In the genomic region with DNA sequence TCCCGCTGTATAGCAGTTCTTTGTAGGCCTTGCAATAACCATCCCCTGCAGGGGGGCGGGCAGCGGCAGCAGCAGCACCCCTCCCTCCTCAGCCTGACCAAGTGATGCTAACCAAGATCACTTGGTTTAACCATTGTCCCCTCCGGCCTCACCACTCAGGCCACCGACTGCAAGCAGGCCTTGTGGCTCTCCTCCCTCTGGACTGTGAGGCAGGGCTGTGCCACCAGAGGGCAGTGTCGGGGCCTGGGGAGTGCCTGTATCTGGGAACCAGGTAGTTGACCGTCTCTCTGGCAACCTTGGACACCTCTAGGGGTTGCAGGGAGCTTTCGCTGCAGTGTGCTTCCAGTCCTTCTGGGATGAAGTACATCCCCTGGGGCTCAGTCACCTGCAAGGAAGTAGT, we compare ENCODE assay signal across 9 mouse cellular contexts.
DNase-seq lines count a peak whose midpoint lies in the region; ATAC-seq and TF ChIP-seq lines count a peak whose summit lies in the region.
"Had no signal": no experiment of that assay in that cellular context is flagged by ENCODE, and none has a peak within 500 bp of the region (broad histone marks: within the 10 kb centered on the region; RNA-seq: fewer than 3 reads in every experiment).

No protein-coding gene starts in this region.

- H3K36me3 ChIP-seq in intestine, postnatal 0 days (ENCODE audit: control insufficient read depth, insufficient read depth): no peaks in the 10 kb centered on the region
- no peaks in the 10 kb centered on the region for H3K36me3 ChIP-seq in limb, embryonic 14.5 days (ENCODE audit: control insufficient read depth, insufficient read depth, low read length)
- H3K36me3 ChIP-seq: neural tube, embryonic 12.5 days had no signal

- no peak for TF ChIP-seq POLR2A in limb, embryonic 14.5 days (IDR thresholded peaks at IDR 0.05; ENCODE audit: borderline replicate concordance, extremely low read depth, insufficient read depth, insufficient read length)

- peak; percentile 95 for TF ChIP-seq CTCF in intestine, postnatal 0 days (IDR thresholded peaks at IDR 0.05; ENCODE audit: low read depth)

- WGBS in intestine, postnatal 0 days: 40% methylated on average over 8 of the region's 8 CpGs
- 31% methylated on average over 8 of the region's 8 CpGs for WGBS in limb, embryonic 14.5 days

- peak; percentile 79 for ATAC-seq in erythroid progenitor cell, adult 5-6 weeks (replicated peaks; ENCODE audit: low FRiP score, poor library complexity, severe bottlenecking)
- no peak for ATAC-seq in intestine, postnatal 0 days
- ATAC-seq in limb, embryonic 14.5 days (ENCODE audit: low FRiP score, low read depth): no peak

- peak; percentile 69 to 88 for DNase-seq in left cerebral cortex, adult 18-20 months (ENCODE audit: low spot score in 2 of 2)
- DNase-seq in left cerebral cortex, adult 11 months (ENCODE audit: low spot score): no peak
- DNase-seq in c-Kit-negative CD71-positive TER-119-positive erythroid progenitor cells, embryonic 14.5 days (ENCODE audit: low read depth, low spot score): peak; percentile 11
- DNase-seq in limb, embryonic 14.5 days (ENCODE audit: low spot score): peak; percentile 29
- DNase-seq in ovary, postnatal 36 days (ENCODE audit: low spot score): peak; percentile 82
- peak; percentile 78 for DNase-seq in thymus, postnatal 14 days

- H3K9me3 ChIP-seq in intestine, postnatal 0 days (ENCODE audit: control insufficient read depth): no peaks in the 10 kb centered on the region
- H3K9me3 ChIP-seq in limb, embryonic 14.5 days (ENCODE audit: control insufficient read depth, low read length): no peaks in the 10 kb centered on the region
- H3K9me3 ChIP-seq: neural tube, embryonic 12.5 days had no signal

- no peaks in the 10 kb centered on the region for H3K27me3 ChIP-seq in intestine, postnatal 0 days (replicated peaks; ENCODE audit: control insufficient read depth, insufficient read depth, low read length)
- H3K27me3 ChIP-seq in limb, embryonic 14.5 days (ENCODE audit: control insufficient read depth, insufficient read depth, low read length): no peaks in the 10 kb centered on the region
- H3K27me3 ChIP-seq: neural tube, embryonic 12.5 days had no signal

- no peak overlapping the region for H3K9ac ChIP-seq in intestine, postnatal 0 days (ENCODE audit: low read depth, low read length)
- no peak overlapping the region for H3K9ac ChIP-seq in limb, embryonic 14.5 days (ENCODE audit: low read depth, low read length, severe bottlenecking)
- H3K9ac ChIP-seq: neural tube, embryonic 12.5 days had no signal

- H3K4me2 ChIP-seq in intestine, postnatal 0 days (replicated peaks; ENCODE audit: low read depth): no peak overlapping the region
- no peak overlapping the region for H3K4me2 ChIP-seq in limb, embryonic 14.5 days (replicated peaks; ENCODE audit: low read depth, low read length, severe bottlenecking)
- H3K4me2 ChIP-seq: neural tube, embryonic 12.5 days had no signal

- H3K4me3 ChIP-seq in intestine, postnatal 0 days (ENCODE audit: low read depth, low read length): no peak overlapping the region
- no peak overlapping the region for H3K4me3 ChIP-seq in limb, embryonic 14.5 days (replicated peaks; ENCODE audit: low read length)
- H3K4me3 ChIP-seq: neural tube, embryonic 12.5 days had no signal

- no peaks in the 10 kb centered on the region for H3K4me1 ChIP-seq in intestine, postnatal 0 days (replicated peaks; ENCODE audit: control insufficient read depth, insufficient read depth, low read length)
- no peaks in the 10 kb centered on the region for H3K4me1 ChIP-seq in limb, embryonic 14.5 days (ENCODE audit: control insufficient read depth, insufficient read depth, low read length)
- H3K4me1 ChIP-seq: neural tube, embryonic 12.5 days had no signal

- H3K27ac ChIP-seq in intestine, postnatal 0 days (ENCODE audit: low read depth, low read length): no peak overlapping the region
- H3K27ac ChIP-seq in limb, embryonic 14.5 days (replicated peaks; ENCODE audit: low read depth, low read length): no peak overlapping the region
- H3K27ac ChIP-seq: neural tube, embryonic 12.5 days had no signal
